Mouse (Mus musculus) thymus, adult 2 months (tissue): Measurements from ENCODE around the gene Mapkapk5.

Experiments used
- CTCF ChIP-seq: fragments of 200-500 bp; IDR thresholded peaks from 2 replicates; pipeline ENCODE4 v1.5.1; 2012; ENCODE audit warnings: mild to moderate bottlenecking, control low read depth, low read length, moderate library complexity, borderline replicate concordance; ENCODE audit not compliant: control insufficient read depth, poor library complexity, insufficient read depth; ENCODE audit errors: extremely low read depth
- POLR2A ChIP-seq: fragments of 200-500 bp; IDR thresholded peaks from 2 replicates; pipeline ENCODE4 v1.6.1; 2012; ENCODE audit warnings: mild to moderate bottlenecking, low read length, control low read depth, moderate library complexity; ENCODE audit not compliant: control insufficient read depth, poor library complexity, insufficient read depth; ENCODE audit errors: extremely low read depth

DNA sequence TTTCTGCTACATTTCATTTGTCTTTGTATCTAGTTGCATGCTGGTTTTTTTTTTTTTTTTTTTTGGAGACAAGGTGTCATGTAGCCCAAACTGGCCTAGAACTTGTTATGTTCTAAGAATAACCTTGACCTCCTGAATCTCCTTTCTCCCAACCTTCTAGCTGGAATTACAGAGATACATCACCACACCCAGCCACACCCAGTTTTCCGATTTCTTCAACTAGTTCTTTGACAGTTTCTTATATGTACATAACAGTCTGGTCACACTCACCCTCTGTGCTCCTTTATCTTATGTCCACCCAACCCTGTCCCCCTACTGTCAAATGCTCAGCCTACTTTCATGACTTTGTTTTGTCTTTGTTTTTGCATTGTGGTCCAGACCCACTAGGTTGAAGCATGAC, 38.9 kb downstream of the Mapkapk5 start:
- no peak for TF ChIP-seq CTCF
- TF ChIP-seq POLR2A, result no peak
